Mouse (Mus musculus): ENCODE results near the gene Bsdc1. TPM values are rescaled to one million over a fixed set of nuclear protein-coding genes. Genes with fewer than 3 reads are reported as not detected.
A peak's percentile ranks its signal among the peaks of the same experiment; 100 is the strongest.

Bsdc1 gene
- total RNA-seq, 4 experiments from 2014 or later, result 73.0 to 83.5 (median 80.3) TPM

GRCm38 (mm10) chr4:129481090-129481489 lies 19.7 kb downstream of the Bsdc1 start:
- DNase-seq, result no peak

GRCm38 (mm10) chr4:129490972-129491880 lies 29.8 kb downstream of the Bsdc1 start, which contains the start of the genes Tssk3 and Fam229a:
Gene Tssk3 (minus strand): TSS chr4:129491022.
Gene Fam229a (plus strand): TSS chr4:129491190.
- no peak for DNase-seq

- DNase-seq, result no peak
Measured at GRCm38 (mm10) chr4:129494681-129495080, 33.3 kb downstream of the Bsdc1 start.

GRCm38 (mm10) chr4:129495672-129496562 lies 34.5 kb downstream of the Bsdc1 start:
- DNase-seq, result no peak

GRCm38 (mm10) chr4:129496631-129497030 lies 35.2 kb downstream of the Bsdc1 start:
- peak; percentile 57 for DNase-seq

- DNase-seq, result no peak
Measured at GRCm38 (mm10) chr4:129498941-129499340, 37.6 kb downstream of the Bsdc1 start.

- DNase-seq, result no peak
Measured at GRCm38 (mm10) chr4:129500017-129500416, 38.6 kb downstream of the Bsdc1 start.

- DNase-seq, result peak; percentile 86
Measured at GRCm38 (mm10) chr4:129500607-129501566, 39.5 kb downstream of the Bsdc1 start.

- no peak for DNase-seq
Measured at GRCm38 (mm10) chr4:129502327-129502888, 41.0 kb downstream of the Bsdc1 start.

- DNase-seq, result no peak
Measured at GRCm38 (mm10) chr4:129502901-129503444, 41.6 kb downstream of the Bsdc1 start.

- DNase-seq, result no peak
Measured at GRCm38 (mm10) chr4:129505511-129505910, 44.1 kb downstream of the Bsdc1 start.

GRCm38 (mm10) chr4:129507434-129508236 lies 46.3 kb downstream of the Bsdc1 start:
- DNase-seq, result no peak

- no peak for DNase-seq
Measured at GRCm38 (mm10) chr4:129508237-129508515, 46.8 kb downstream of the Bsdc1 start.

- DNase-seq, result no peak
Measured at GRCm38 (mm10) chr4:129508834-129509600, 47.6 kb downstream of the Bsdc1 start.

- no peak for DNase-seq
Measured at GRCm38 (mm10) chr4:129509650-129510049, 48.3 kb downstream of the Bsdc1 start.

- no peak for DNase-seq
Measured at GRCm38 (mm10) chr4:129510723-129511412, 49.5 kb downstream of the Bsdc1 start.

- DNase-seq, result no peak
Measured at GRCm38 (mm10) chr4:129511413-129512096, 50.2 kb downstream of the Bsdc1 start.

- DNase-seq, result peak; percentile 78
Measured at GRCm38 (mm10) chr4:129513086-129513767, 51.8 kb downstream of the Bsdc1 start, which contains the start of gene Marcksl1. Gene Marcksl1 (plus strand): TSS chr4:129513581.

All from adrenal gland, adult 8-10 months (tissue).